Mouse (Mus musculus): Measurements from ENCODE around the gene Psmb10.

- TF ChIP-seq CTCF (IDR thresholded peaks at IDR 0.05; ENCODE audit: control insufficient read depth, insufficient read depth, insufficient read length) = no peak
- no peak for TF ChIP-seq MAX (IDR thresholded peaks at IDR 0.05)
- TF ChIP-seq CEBPB (IDR thresholded peaks at IDR 0.05; ENCODE audit: low read depth) = no peak
- no peak for TF ChIP-seq MYOD1 (IDR thresholded peaks at IDR 0.05; ENCODE audit: control insufficient read depth, insufficient read length, low read depth)
- TF ChIP-seq USF1 (IDR thresholded peaks at IDR 0.05; ENCODE audit: low read depth) = no peak
- no peak for TF ChIP-seq MYOG (IDR thresholded peaks at IDR 0.05; ENCODE audit: control insufficient read depth, extremely low read depth, insufficient read length)
Observed at GRCm38 (mm10) chr8:105961101-105961500, 22.9 kb upstream of the Psmb10 start.

Data from C2C12 (cell line).